Mouse (Mus musculus): ENCODE data around the gene Sap30bp. TPM values are rescaled to one million over a fixed set of nuclear protein-coding genes. Genes with fewer than 3 reads are reported as not detected.

The Sap30bp gene
- polyA plus RNA-seq, 1 experiment, result 53.5 TPM

DNA sequence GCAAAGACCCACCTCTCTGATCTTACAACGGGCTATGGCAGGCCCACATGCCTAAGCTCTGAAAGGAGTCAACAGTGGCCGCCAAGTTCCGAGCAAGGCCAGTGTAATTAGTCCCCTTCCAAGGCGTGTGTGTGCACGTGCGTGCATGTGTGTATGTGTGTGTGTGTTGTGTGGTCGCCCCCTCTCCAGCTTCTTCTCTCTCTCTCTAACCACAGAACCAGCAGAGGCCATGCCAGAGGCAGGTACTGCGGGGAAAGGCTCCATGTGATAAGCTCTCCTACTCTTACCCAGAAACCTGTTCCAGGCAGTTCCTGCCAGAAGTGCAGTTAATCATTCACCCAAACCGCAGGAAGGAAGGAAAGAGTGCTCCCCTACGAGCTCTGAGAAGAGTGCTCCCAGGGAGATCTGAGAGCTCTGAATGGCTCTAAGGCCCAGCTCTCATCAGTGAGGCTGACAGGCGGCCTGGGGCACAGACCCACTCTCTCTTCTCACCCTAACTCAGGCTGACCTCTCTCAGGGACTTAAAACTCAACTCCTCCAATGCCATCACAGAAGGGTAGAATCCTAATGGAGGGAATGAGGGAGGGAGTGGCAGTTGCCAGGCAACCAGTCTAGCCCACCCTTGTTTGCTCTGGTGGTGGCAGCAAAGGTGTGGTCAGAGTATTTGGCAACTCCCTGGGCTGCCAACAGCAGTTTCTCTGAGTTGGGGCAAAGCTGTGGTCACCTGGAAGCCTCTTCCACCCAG lies 21.3 kb upstream of the Sap30bp start, which contains the start of gene Smim6:
Gene Smim6 (plus strand): TSS at position 386 of the 745 bp plus-strand sequence.
- H3K4me3 ChIP-seq (replicated peaks; ENCODE audit: insufficient read depth, low read depth, low read length), result no peak within 1 kb of the TSS
- H3K27ac ChIP-seq (ENCODE audit: insufficient read depth, low read length), result no peak within 1 kb of the TSS
- no peaks in the 10 kb centered on the region for H3K27me3 ChIP-seq (ENCODE audit: control insufficient read depth, insufficient read depth, low read length)
- no peaks in the 10 kb centered on the region for H3K4me1 ChIP-seq (ENCODE audit: control insufficient read depth, insufficient read depth, low read length)
- WGBS, result 84% methylated on average over 11 of the region's 11 CpGs
- no peak for TF ChIP-seq CTCF (IDR thresholded peaks at IDR 0.05; ENCODE audit: borderline replicate concordance, insufficient read depth, low read depth, low read length)
- TF ChIP-seq POLR2A (IDR thresholded peaks at IDR 0.05; ENCODE audit: borderline replicate concordance, insufficient read depth, low read length), result no peak
- DNase-seq, result no peak

DNA sequence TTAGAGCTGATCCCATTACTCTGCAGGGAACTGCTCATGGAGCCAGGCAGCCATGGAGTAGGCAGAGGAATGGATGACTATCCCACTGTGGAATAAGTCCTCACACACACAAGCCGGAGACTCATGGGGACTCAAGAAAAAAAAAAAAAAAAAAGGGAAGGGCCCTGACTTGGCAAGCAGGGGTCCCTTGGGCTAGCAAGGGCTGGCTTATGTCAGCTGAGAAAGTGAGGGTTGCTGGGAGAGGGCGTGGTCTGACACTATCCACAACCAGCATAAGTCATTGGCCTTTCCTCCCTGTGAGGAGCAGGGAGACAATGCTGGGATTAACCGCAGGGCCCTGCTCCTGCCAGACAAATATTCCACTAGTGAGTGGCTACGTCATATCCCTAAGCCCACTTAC lies 16.5 kb upstream of the Sap30bp start:
- WGBS, result 89% methylated on average over 4 of the region's 4 CpGs
- Histone ChIP-seq H3K4me3 (replicated peaks; ENCODE audit: insufficient read depth, low read depth, low read length) (no peak overlapping the region), H3K27ac (ENCODE audit: insufficient read depth, low read length) (no peak overlapping the region), H3K27me3 (ENCODE audit: control insufficient read depth, insufficient read depth, low read length) (no peaks in the 10 kb centered on the region), H3K4me1 (ENCODE audit: control insufficient read depth, insufficient read depth, low read length) (no peaks in the 10 kb centered on the region)
- no peak for DNase-seq
- TF ChIP-seq CTCF (IDR thresholded peaks at IDR 0.05; ENCODE audit: borderline replicate concordance, insufficient read depth, low read depth, low read length) (no peak), POLR2A (IDR thresholded peaks at IDR 0.05; ENCODE audit: borderline replicate concordance, insufficient read depth, low read length) (no peak)

DNA sequence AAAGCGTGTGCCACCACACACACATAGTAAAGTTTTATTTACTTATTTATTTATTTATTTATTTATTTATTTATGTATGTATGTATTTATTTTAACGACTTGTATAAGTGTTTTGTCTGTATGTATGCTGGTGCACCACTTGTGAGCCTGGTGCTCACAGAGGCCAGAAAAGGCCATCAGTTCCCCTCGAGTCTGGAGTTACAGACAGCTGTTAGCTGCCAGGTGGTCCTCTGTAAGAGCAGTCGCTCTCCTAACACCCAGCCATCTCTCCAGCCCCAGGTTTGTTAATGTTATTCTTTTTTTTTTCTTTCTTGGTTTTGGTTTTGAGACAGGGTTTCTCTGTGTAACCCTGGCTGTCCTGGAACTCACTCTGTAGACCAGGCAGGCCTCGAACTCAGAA lies 14.4 kb upstream of the Sap30bp start:
- Histone ChIP-seq H3K4me3 (replicated peaks; ENCODE audit: insufficient read depth, low read depth, low read length) (no peak overlapping the region), H3K4me1 (ENCODE audit: control insufficient read depth, insufficient read depth, low read length) (no peaks in the 10 kb centered on the region), H3K27me3 (ENCODE audit: control insufficient read depth, insufficient read depth, low read length) (no peaks in the 10 kb centered on the region), H3K27ac (ENCODE audit: insufficient read depth, low read length) (no peak overlapping the region)
- no peak for DNase-seq
- TF ChIP-seq POLR2A (IDR thresholded peaks at IDR 0.05; ENCODE audit: borderline replicate concordance, insufficient read depth, low read length), result no peak
- WGBS, result 84% methylated on average over 5 of the region's 5 CpGs

DNA sequence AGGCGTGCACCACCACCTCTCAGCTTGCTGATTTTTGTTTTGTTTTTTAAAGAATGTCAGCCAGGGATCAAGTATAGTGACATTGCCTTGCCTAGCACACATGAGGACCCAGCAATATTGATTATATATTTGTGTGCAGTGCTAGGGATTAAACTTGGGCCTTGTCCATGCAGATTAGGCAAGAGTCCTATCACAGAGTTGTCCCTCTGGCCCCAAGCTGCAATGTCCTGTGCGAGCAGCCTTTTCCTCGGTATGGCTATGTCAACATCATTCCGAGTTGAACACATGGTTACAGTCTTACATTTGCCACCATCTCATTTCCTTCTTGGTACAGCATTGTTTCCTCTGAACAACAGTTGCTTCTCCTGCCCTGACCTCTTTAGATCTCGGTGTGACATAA lies 14.0 kb upstream of the Sap30bp start:
- no peak overlapping the region for H3K27ac ChIP-seq (ENCODE audit: insufficient read depth, low read length)
- 94% methylated on average over 5 of the region's 5 CpGs for WGBS
- H3K4me1 ChIP-seq (ENCODE audit: control insufficient read depth, insufficient read depth, low read length), result no peaks in the 10 kb centered on the region
- H3K4me3 ChIP-seq (replicated peaks; ENCODE audit: insufficient read depth, low read depth, low read length), result no peak overlapping the region
- TF ChIP-seq CTCF (IDR thresholded peaks at IDR 0.05; ENCODE audit: borderline replicate concordance, insufficient read depth, low read depth, low read length), result no peak
- no peak for TF ChIP-seq POLR2A (IDR thresholded peaks at IDR 0.05; ENCODE audit: borderline replicate concordance, insufficient read depth, low read length)
- DNase-seq, result no peak
- H3K27me3 ChIP-seq (ENCODE audit: control insufficient read depth, insufficient read depth, low read length), result no peaks in the 10 kb centered on the region

DNA sequence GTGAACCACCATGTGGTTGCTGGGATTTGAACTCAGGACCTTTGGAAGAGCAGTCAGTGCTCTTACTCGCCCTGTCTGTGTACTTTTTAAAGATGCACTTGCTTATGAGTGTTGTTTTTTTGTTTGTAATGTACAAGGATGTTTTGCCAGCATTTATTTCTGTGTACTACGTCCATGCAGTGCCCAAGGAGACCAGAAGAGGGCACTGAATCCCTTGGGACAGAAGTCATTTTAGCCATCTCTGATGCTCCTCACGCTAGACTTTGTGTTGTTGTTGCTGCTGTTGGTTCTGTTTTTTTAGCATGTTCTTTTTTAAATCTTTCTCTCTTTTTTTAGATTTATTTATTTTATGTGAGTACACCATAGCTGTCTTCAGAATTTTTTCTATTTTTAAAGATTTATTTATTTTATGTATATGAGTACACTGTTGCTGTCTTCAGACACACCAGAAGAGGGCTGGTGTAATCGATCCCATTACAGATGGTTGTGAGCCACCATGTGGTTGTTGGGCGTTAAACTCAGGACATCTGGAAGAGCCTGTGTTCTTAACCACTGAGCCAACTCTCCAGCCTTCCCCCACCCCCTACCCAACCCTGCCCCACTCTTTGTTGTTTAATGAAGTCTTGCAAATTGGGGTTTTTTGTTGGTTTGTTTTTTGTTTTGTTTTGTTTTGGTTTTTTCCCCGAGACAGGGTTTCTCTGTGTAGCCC lies 12.8 kb upstream of the Sap30bp start:
- 23% methylated on average over 6 of the region's 6 CpGs for WGBS
- no peaks in the 10 kb centered on the region for H3K27me3 ChIP-seq (ENCODE audit: control insufficient read depth, insufficient read depth, low read length)
- no peak for TF ChIP-seq POLR2A (IDR thresholded peaks at IDR 0.05; ENCODE audit: borderline replicate concordance, insufficient read depth, low read length)
- peak; percentile 70 for TF ChIP-seq CTCF (IDR thresholded peaks at IDR 0.05; ENCODE audit: borderline replicate concordance, insufficient read depth, low read depth, low read length)
- no peaks in the 10 kb centered on the region for H3K4me1 ChIP-seq (ENCODE audit: control insufficient read depth, insufficient read depth, low read length)
- H3K27ac ChIP-seq (ENCODE audit: insufficient read depth, low read length), result no peak overlapping the region
- H3K4me3 ChIP-seq (replicated peaks; ENCODE audit: insufficient read depth, low read depth, low read length), result no peak overlapping the region
- DNase-seq, result peak; percentile 46 to 64

DNA sequence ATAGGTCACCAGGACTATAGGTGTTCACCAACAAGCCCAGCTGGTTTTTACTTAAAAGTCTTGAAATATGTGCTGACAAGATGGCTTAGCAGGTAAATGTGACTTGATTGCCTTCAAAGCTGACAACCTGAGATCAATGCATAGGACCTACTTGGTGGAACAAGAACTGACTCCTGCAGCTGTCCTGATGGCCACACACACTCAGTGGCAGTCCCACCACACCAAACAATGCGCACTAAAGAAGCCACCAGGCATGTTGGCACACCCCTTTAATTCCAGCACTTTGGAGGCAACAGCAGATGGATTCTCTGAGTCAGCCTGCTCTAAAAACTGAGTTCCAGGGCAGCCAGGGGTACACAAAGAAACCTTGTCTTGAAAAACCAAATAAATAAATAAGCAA lies 11.1 kb upstream of the Sap30bp start:
- Histone ChIP-seq H3K27me3 (ENCODE audit: control insufficient read depth, insufficient read depth, low read length) (no peaks in the 10 kb centered on the region), H3K4me3 (replicated peaks; ENCODE audit: insufficient read depth, low read depth, low read length) (no peak overlapping the region), H3K27ac (ENCODE audit: insufficient read depth, low read length) (no peak overlapping the region), H3K4me1 (ENCODE audit: control insufficient read depth, insufficient read depth, low read length) (no peaks in the 10 kb centered on the region)
- WGBS, result 87% methylated on average over 1 of the region's 1 CpGs
- DNase-seq, result no peak
- TF ChIP-seq CTCF (IDR thresholded peaks at IDR 0.05; ENCODE audit: borderline replicate concordance, insufficient read depth, low read depth, low read length) (no peak), POLR2A (IDR thresholded peaks at IDR 0.05; ENCODE audit: borderline replicate concordance, insufficient read depth, low read length) (no peak)

DNA sequence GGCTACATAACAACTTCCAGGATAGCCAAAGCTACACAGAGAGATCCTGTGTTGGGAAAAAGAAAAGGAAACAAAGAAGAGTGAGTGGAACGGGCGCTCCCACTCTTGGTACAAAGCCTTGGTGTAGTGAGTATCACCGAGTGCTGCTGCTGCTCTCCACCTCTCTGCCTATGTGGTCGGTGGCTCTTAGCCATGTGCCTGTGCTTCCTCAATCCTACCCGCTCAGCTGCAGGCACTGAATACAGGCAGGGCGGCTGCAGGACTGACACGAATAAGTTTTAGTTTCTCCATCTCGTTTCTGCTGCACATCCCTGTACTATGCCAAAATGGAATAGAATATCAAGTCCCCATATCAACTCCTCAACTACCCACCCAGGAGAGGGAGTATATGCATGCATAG lies 4.1 kb upstream of the Sap30bp start:
- WGBS, result 91% methylated on average over 8 of the region's 8 CpGs
- no peaks in the 10 kb centered on the region for H3K27me3 ChIP-seq (ENCODE audit: control insufficient read depth, insufficient read depth, low read length)
- H3K27ac ChIP-seq (ENCODE audit: insufficient read depth, low read length), result no peak overlapping the region
- no peaks in the 10 kb centered on the region for H3K4me1 ChIP-seq (ENCODE audit: control insufficient read depth, insufficient read depth, low read length)
- no peak for DNase-seq
- TF ChIP-seq CTCF (IDR thresholded peaks at IDR 0.05; ENCODE audit: borderline replicate concordance, insufficient read depth, low read depth, low read length), result no peak
- TF ChIP-seq POLR2A (IDR thresholded peaks at IDR 0.05; ENCODE audit: borderline replicate concordance, insufficient read depth, low read length), result no peak
- H3K4me3 ChIP-seq (replicated peaks; ENCODE audit: insufficient read depth, low read depth, low read length), result no peak overlapping the region

DNA sequence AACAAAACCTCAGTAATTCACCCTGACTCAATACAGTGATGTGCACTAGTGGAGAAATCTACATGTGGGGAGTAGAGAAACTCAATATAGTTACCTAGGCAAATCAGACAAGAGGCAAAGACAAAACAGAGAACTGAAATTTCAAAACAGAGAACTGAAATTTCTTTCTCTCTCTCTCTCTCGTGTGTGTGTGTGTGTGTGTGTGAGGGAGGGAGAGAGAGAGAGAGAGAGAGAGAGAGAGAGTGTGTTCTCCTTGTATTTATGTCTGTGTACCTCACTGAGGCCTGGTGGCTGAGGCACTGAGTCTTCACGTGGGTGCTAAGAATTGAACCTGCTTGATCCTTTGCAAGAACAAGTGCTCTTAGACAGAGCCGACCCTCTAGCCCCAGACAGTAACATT lies 3.3 kb upstream of the Sap30bp start:
- Histone ChIP-seq H3K4me1 (ENCODE audit: control insufficient read depth, insufficient read depth, low read length) (no peaks in the 10 kb centered on the region), H3K27ac (ENCODE audit: insufficient read depth, low read length) (no peak overlapping the region), H3K27me3 (ENCODE audit: control insufficient read depth, insufficient read depth, low read length) (no peaks in the 10 kb centered on the region), H3K4me3 (replicated peaks; ENCODE audit: insufficient read depth, low read depth, low read length) (no peak overlapping the region)
- DNase-seq, result no peak
- WGBS, result 76% methylated on average over 3 of the region's 3 CpGs
- TF ChIP-seq POLR2A (IDR thresholded peaks at IDR 0.05; ENCODE audit: borderline replicate concordance, insufficient read depth, low read length), result no peak
- TF ChIP-seq CTCF (IDR thresholded peaks at IDR 0.05; ENCODE audit: borderline replicate concordance, insufficient read depth, low read depth, low read length), result no peak
